Mouse (Mus musculus) heart, embryonic 12.5 days (tissue): ENCODE data around the gene Apbb1ip. TPM values are rescaled to one million over a fixed set of nuclear protein-coding genes. Genes with fewer than 3 reads are reported as not detected.

Experiments used
- ATAC-seq: fragments of 200-750 bp; cut with Nextera tagmentation; 2 replicates; pipeline ENCODE4 v1.8.0; 2017; ENCODE audit warnings: moderate TSS enrichment, moderate library complexity; ENCODE audit not compliant: insufficient number of reproducible peaks, low FRiP score
- H3K27ac ChIP-seq: fragments of 300-500 bp; sonication (generic); 2 replicates; pipeline ENCODE4 v1.5.1; 2016; ENCODE audit warnings: mild to moderate bottlenecking, moderate library complexity; ENCODE audit not compliant: poor library complexity, severe bottlenecking
- H3K27me3 ChIP-seq: fragments of 300-500 bp; sonication (generic); replicated peaks from 2 replicates; pipeline ENCODE4 v1.6.1; 2016; ENCODE audit warnings: mild to moderate bottlenecking, moderate library complexity
- H3K36me3 ChIP-seq: fragments of 300-500 bp; sonication (generic); 2 replicates; pipeline ENCODE4 v1.6.1; 2016; ENCODE audit warnings: mild to moderate bottlenecking, moderate library complexity
- H3K4me1 ChIP-seq: fragments of 300-500 bp; sonication (generic); replicated peaks from 2 replicates; pipeline ENCODE4 v1.6.1; 2016; ENCODE audit warnings: mild to moderate bottlenecking
- H3K4me2 ChIP-seq: fragments of 300-500 bp; sonication (generic); 2 replicates; pipeline ENCODE4 v1.6.1; 2016; ENCODE audit warnings: mild to moderate bottlenecking, moderate library complexity
- H3K4me3 ChIP-seq: fragments of 300-500 bp; sonication (generic); 2 replicates; pipeline ENCODE4 v1.5.1; 2016; ENCODE audit warnings: mild to moderate bottlenecking
- H3K9ac ChIP-seq: fragments of 300-500 bp; sonication (generic); 2 replicates; pipeline ENCODE4 v1.6.1; 2016; ENCODE audit warnings: mild to moderate bottlenecking, moderate library complexity
- H3K9me3 ChIP-seq: fragments of 300-500 bp; sonication (generic); replicated peaks from 2 replicates; pipeline ENCODE4 v1.6.1; 2016; ENCODE audit warnings: mild to moderate bottlenecking, moderate library complexity
- WGBS: fragments of 180-500 bp; shearing (Covaris S2); methylation state at CpG from one replicate; pipeline ENCODE4 v1.1.7; 2016; 5-methylcytosine and 5-hydroxymethylcytosine counted together
- polyA plus RNA-seq: library from polyadenylated mRNA; unstranded; fragments of >200 nt; fragmentation: Nextera tagmentation; extraction: Ambion mirVana; gene quantifications from 2 replicates; pipeline ENCODE4 v1.2.1, GENCODE M21; 2016

Gene Apbb1ip
- polyA plus RNA-seq: 0.61 and 1.2 TPM in 2 replicates

DNA sequence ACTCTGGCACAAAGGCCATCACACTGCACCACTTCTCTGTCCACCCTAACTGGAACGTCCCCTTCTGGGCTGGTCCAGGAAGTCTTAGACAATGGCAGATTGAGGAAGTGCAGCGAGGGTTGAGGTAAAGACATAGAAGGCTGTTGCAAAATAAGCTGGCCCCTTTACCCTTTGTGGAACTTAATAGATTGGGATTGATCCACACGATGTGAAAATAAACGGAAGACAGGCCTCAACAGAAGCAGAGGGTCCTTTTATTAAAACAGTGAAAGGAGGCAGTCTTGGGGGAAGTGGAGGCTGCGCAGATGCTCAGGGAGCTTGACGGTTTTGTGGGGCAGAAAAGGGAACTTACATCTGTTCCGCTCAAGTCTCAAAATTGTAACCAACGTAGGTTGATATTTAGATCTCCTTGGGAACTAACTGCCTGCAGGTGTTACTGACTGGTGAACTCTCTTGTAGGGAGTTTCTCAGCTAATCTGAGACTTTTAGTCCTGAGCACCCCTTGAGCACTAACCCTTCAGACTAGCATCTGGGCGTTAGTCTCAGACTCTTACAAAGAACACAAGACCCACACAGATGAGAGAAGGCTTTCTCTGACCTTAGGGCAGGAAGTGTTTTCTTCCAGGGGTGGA is at the start of gene Apbb1ip:
Gene Apbb1ip, plus strand, starts transcription at position 546 of the 632 bp plus-strand sequence.
- 0 out of 2 replicates have a peak, but pooled peaks have one; percentile 22 for ATAC-seq
- H3K36me3 ChIP-seq: no peaks in the 10 kb centered on the region
- 0 out of 2 replicates have a peak, but pooled peaks cover 7% of the 10 kb centered on the region for H3K27me3 ChIP-seq
- WGBS: 32% methylated on average over 9 of the region's 9 CpGs
- peak within 1 kb of the TSS; percentile 52 for H3K4me3 ChIP-seq
- peak within 1 kb of the TSS; percentile 98 for H3K4me2 ChIP-seq
- H3K9me3 ChIP-seq: no peaks in the 10 kb centered on the region
- peak within 1 kb of the TSS; percentile 64 for H3K9ac ChIP-seq
- peaks cover 10% of the 10 kb centered on the region for H3K4me1 ChIP-seq
- no peak within 1 kb of the TSS for H3K27ac ChIP-seq

DNA sequence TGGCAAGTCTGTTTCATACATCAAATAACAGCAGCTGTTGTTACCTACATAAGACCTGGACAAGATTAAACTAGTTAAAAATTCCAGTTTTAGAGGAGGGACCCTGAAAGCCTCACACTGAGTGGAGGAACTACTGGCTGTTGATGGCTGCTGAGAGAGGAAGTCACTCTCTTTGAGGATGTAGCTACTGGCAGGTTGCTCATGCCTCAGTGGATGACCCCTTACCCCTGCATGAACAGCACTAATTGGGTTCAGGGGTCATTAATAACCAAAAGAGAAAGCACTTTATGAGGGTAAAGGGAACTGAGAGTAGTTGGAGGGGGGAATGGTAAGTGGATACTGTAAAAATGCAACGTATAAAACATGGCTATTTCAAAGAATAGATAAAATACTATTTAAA is 46.8 kb upstream of the Apbb1ip start:
- Histone ChIP-seq H3K4me3 (no peak overlapping the region), H3K9me3 (no peaks in the 10 kb centered on the region), H3K27ac (no peak overlapping the region), H3K4me2 (no peak overlapping the region), H3K27me3 (no peaks in the 10 kb centered on the region), H3K4me1 (no peaks in the 10 kb centered on the region), H3K36me3 (no peaks in the 10 kb centered on the region), H3K9ac (no peak overlapping the region)
- ATAC-seq: no peak
- 74% methylated on average over 1 of the region's 1 CpGs for WGBS

DNA sequence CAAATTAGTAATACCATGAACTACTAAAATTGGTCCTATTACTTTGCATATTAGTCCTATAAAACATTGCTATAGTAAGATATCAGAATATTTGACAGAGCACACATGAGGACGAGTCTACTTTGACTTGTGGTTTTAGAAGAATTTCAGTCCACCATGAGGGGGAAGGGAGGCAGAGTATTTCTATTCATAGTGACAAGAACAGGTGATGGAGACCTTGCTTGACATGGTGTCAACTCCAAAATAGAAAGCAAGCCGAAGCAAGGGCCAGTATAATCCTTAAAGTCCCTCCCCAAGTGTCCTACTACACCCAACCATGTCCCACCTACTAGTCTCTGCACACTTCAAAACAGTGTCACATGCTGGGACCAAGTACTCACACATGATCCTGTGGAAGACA is 37.8 kb upstream of the Apbb1ip start:
- no peak for ATAC-seq
- no peaks in the 10 kb centered on the region for H3K36me3 ChIP-seq
- no peak overlapping the region for H3K27ac ChIP-seq
- no peak overlapping the region for H3K9ac ChIP-seq
- no peak overlapping the region for H3K4me2 ChIP-seq
- H3K4me1 ChIP-seq: no peaks in the 10 kb centered on the region
- H3K4me3 ChIP-seq: no peak overlapping the region
- H3K27me3 ChIP-seq: no peaks in the 10 kb centered on the region
- H3K9me3 ChIP-seq: 0 out of 2 replicates have a peak, but pooled peaks cover 5% of the 10 kb centered on the region
- WGBS: 59% methylated on average over 2 of the region's 2 CpGs

DNA sequence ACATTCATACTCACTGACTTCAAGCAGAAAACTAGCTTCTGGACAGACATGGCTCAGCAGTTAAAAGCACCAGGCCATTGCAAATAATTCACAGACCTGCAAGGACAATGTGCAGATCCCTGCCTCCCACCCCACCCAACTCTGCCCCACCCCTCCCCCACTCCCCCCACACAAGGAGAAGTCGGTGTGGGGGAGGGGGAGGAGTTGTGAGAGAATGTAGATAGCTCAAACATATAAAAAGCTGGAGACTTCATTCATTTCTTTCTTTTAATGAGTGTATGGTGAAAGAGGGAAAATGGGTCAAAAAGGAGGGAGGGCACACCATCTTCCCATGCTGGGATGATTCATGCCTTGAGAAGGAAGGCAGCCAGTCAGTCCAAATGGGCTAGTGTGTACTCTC is 34.5 kb upstream of the Apbb1ip start:
- H3K4me2 ChIP-seq: no peak overlapping the region
- no peaks in the 10 kb centered on the region for H3K4me1 ChIP-seq
- H3K27ac ChIP-seq: no peak overlapping the region
- no peak overlapping the region for H3K4me3 ChIP-seq
- no peak for ATAC-seq
- H3K27me3 ChIP-seq: no peaks in the 10 kb centered on the region
- H3K9me3 ChIP-seq: 0 out of 2 replicates have a peak, but pooled peaks cover 5% of the 10 kb centered on the region
- no peaks in the 10 kb centered on the region for H3K36me3 ChIP-seq
- no peak overlapping the region for H3K9ac ChIP-seq
- 45% methylated on average over 1 of the region's 1 CpGs for WGBS

DNA sequence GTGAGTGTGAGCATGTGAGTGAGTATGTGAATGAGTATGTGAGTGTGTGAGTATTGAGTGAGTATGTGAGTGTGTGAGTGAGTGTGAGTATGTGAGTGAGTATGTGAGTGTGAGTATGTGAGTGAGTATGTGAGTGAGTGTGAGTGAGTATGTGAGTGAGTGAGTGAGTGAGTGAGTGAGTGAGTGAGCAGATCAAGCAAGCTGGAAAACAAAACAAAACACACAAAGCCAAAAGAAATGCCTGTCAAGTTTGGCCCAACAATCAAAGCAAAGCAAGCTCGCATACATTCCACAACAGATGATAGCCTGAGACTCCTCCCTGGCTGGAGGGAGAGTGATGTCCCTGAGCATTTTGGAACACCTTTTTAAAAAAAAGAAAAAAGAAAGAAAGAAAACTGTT is 33.5 kb upstream of the Apbb1ip start:
- ATAC-seq: no peak
- Histone ChIP-seq H3K27me3 (no peaks in the 10 kb centered on the region), H3K9me3 (0 out of 2 replicates have a peak, but pooled peaks cover 5% of the 10 kb centered on the region), H3K4me1 (no peaks in the 10 kb centered on the region), H3K36me3 (no peaks in the 10 kb centered on the region), H3K9ac (no peak overlapping the region), H3K4me2 (no peak overlapping the region), H3K4me3 (no peak overlapping the region), H3K27ac (no peak overlapping the region)
- WGBS: 63% methylated on average over 1 of the region's 1 CpGs

DNA sequence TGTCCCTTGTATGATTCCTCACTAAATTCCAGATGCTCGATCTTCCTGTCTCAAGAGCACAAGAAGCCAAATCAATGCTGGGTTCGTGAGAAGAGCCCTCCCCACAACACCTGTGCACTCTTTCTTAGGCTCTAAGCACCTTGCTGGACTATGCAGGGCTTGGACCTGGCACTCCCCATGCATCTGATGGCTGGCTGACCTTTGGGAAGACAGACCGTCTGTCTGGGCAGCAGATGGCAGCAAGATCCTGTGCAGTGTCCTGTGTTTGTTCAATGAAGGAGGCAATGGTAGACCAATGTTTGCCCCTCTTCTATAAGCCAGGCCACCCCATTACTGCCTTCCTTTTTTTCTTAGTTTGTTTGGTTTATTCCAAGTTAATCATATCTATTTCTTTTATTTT is 32.7 kb upstream of the Apbb1ip start:
- 57% methylated on average over 3 of the region's 3 CpGs for WGBS
- no peak for ATAC-seq
- H3K9me3 ChIP-seq: 0 out of 2 replicates have a peak, but pooled peaks cover 5% of the 10 kb centered on the region
- no peak overlapping the region for H3K9ac ChIP-seq
- H3K4me1 ChIP-seq: no peaks in the 10 kb centered on the region
- H3K27ac ChIP-seq: no peak overlapping the region
- H3K27me3 ChIP-seq: no peaks in the 10 kb centered on the region
- H3K4me2 ChIP-seq: no peak overlapping the region
- H3K36me3 ChIP-seq: no peaks in the 10 kb centered on the region
- no peak overlapping the region for H3K4me3 ChIP-seq

DNA sequence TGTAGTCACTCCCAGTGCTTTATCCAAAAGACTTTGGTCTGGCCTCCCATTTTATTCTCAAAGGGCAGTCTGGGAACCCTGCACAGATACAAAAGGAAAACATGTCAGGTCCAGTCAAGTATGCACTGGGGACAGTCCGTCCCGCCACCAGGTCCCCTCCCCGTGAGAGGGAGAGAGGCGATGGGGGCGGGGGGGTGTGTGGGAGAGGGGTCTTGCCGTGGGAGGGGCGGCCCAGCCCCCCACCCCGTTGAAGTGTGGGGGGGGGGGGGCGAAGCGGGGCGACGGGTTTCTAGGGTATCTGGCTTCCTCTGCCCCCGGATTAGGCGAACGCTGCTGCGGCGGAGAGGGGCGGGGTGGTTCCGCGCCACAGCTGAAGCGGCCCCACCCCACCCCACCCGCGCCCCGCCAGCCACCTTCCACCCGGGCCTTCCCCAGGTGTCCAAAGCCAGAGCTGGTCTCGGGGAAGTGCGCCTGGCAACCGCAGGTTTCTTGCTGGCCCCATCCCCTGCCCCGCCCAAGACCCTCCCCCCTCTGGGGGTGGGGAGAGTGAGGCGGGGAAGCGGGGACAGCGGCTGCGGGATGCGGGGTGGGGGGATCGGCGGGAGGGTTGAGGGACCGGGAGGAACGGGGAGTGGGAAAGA is 29.7 kb upstream of the Apbb1ip start:
- WGBS: under 1% methylated on average over 26 of the region's 38 CpGs

DNA sequence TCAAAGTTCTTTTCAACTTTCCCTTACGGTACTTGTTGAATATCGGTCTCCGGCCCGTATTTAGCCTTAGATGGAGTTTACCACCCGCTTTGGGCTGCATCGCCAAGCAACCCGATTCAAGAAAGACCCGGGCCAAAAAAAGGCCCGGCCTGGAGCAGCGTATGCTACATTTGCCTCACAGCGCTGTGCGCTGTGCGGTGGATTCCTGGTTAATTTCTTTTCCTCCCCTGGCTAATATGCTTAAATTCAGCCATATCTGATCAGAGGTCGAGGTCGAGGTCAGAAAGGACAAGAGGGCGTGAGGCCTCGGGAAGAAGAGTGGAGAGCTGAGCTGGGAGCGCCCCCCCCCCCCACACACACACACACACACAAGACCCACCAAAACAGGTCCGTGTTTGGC is 29.0 kb upstream of the Apbb1ip start:
- 2% methylated on average over 19 of the region's 19 CpGs for WGBS
- H3K36me3 ChIP-seq: no peaks in the 10 kb centered on the region
- no peaks in the 10 kb centered on the region for H3K4me1 ChIP-seq
- no peak overlapping the region for H3K27ac ChIP-seq
- no peak for ATAC-seq
- H3K4me2 ChIP-seq: no peak overlapping the region
- no peak overlapping the region for H3K9ac ChIP-seq
- H3K4me3 ChIP-seq: no peak overlapping the region
- H3K9me3 ChIP-seq: no peaks in the 10 kb centered on the region
- H3K27me3 ChIP-seq: no peaks in the 10 kb centered on the region

More for the DNA sequence above, 29.7 kb upstream of the Apbb1ip start:
- Histone ChIP-seq H3K4me3 (no peak overlapping the region), H3K4me1 (no peaks in the 10 kb centered on the region), H3K27ac (no peak overlapping the region), H3K4me2 (no peak overlapping the region), H3K36me3 (no peaks in the 10 kb centered on the region), H3K9me3 (0 out of 2 replicates have a peak, but pooled peaks cover 2% of the 10 kb centered on the region), H3K9ac (no peak overlapping the region), H3K27me3 (no peaks in the 10 kb centered on the region)
- no peak for ATAC-seq

DNA sequence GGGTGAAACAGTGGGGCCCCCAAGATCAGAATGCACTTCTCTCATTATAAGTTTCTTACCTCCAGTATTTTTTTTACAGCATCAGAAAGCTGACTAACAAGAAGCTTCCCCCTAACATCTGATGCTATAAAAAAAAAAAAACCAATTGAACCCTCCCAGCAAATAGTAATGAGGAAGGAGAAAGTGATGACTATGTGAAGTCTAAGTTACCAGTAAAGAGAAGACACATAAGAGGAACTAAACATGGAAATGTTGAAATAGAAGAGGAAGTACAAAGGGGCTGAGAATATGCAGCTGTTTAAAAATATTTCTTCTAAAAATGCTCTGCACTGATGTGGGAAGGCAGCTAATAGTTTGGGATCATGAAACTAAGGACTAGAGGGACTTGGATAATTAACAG is 27.1 kb upstream of the Apbb1ip start:
- Histone ChIP-seq H3K27ac (no peak overlapping the region), H3K4me3 (no peak overlapping the region), H3K4me2 (no peak overlapping the region), H3K4me1 (no peaks in the 10 kb centered on the region), H3K9me3 (no peaks in the 10 kb centered on the region), H3K9ac (no peak overlapping the region), H3K36me3 (no peaks in the 10 kb centered on the region), H3K27me3 (no peaks in the 10 kb centered on the region)
- no peak for ATAC-seq

DNA sequence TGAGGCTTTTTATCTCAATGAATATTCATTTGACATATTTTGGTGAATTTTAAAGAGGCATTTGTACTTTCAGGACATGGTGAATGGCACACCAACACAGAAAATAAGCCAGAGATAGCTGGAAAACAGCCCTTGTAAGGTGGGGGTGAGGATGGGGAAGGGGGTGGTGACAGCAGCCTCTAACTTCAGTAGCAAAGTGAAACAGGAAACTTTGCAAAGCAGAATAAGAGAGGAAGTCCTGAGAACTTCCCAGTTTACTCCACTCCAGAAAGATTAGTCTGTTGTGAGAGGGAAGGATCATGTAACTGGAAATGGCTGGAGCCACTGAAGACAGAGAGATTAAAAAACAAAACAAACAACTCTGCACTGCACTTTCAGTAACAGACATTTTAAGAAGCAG is 26.0 kb upstream of the Apbb1ip start:
- Histone ChIP-seq H3K36me3 (no peaks in the 10 kb centered on the region), H3K9me3 (no peaks in the 10 kb centered on the region), H3K4me2 (no peak overlapping the region), H3K4me3 (no peak overlapping the region), H3K27me3 (no peaks in the 10 kb centered on the region), H3K4me1 (no peaks in the 10 kb centered on the region), H3K27ac (no peak overlapping the region), H3K9ac (no peak overlapping the region)
- no peak for ATAC-seq

DNA sequence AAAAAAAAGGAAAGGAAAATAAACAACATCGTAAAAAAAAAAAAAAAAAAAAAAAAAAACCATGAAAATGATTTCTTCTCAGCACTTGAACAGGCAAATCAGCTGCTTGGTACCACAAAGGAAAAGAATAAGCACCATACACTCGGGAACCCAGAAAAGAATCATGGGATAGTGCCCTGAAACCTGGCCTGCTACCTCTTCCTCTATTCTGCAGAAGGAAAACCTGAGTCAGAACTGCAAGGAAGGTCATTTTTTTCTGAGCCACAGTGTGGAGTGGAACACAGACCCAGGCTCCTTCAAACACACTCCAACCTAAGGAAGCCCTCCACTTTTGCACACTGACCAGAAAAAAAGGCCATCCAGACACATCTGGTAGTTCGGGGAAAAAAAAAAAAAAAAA is 24.1 kb upstream of the Apbb1ip start:
- Histone ChIP-seq H3K36me3 (no peaks in the 10 kb centered on the region), H3K9ac (no peak overlapping the region), H3K4me2 (no peak overlapping the region), H3K4me1 (no peaks in the 10 kb centered on the region), H3K27me3 (no peaks in the 10 kb centered on the region), H3K4me3 (no peak overlapping the region), H3K27ac (no peak overlapping the region), H3K9me3 (no peaks in the 10 kb centered on the region)
- WGBS: 67% methylated on average over 3 of the region's 3 CpGs
- no peak for ATAC-seq
